Mouse (Mus musculus): ENCODE measurements around the gene Gm8356. TPM values are rescaled to one million over a fixed set of nuclear protein-coding genes. Genes with fewer than 3 reads are reported as not detected.

Gene Gm8356
- polyA plus RNA-seq (2012; ENCODE audit: low replicate concordance): not detected in 2 replicates

DNA sequence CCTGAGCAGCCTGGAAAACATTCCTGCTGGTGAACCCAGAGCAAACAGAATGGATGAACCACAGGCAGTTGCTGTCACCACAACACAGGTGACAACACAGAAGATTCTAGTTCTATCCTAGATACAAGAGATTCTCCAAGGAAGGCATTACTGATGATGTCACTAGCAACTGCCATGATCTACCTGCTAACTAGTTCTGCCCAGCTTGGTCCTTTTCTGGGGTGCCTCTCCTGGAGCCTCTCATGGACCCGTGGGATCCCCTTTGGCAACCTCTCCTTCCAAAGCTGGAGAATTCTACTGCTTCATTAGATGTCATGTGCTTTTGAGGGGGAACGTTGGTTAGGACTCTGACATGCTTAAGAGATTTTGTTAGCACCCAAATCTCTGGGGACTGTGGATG lies at the start of gene Gm8356:
Gene Gm8356, minus strand, starts transcription at position 101 of the 400 bp plus-strand sequence.

Other genes with a start within 250 kb of the Gm8356 start
- gene Gm21103, start 232.4 kb downstream of the Gm8356 start, polyA plus RNA-seq (2012; ENCODE audit: low replicate concordance): not detected in 2 replicates
- gene Gm3618, start 193.6 kb downstream of the Gm8356 start, polyA plus RNA-seq (2012; ENCODE audit: low replicate concordance): not detected in 2 replicates
- not detected in 2 replicates for gene Gm16440, start 147.0 kb downstream of the Gm8356 start, polyA plus RNA-seq (2012; ENCODE audit: low replicate concordance)
- not detected in 2 replicates for gene Gm3591, start 124.8 kb downstream of the Gm8356 start, polyA plus RNA-seq (2012; ENCODE audit: low replicate concordance)
- not detected in 2 replicates for gene Gm3594, start 92.7 kb downstream of the Gm8356 start, polyA plus RNA-seq (2012; ENCODE audit: low replicate concordance)
- not detected in 2 replicates for gene Gm3629, start 53.3 kb upstream of the Gm8356 start, polyA plus RNA-seq (2012; ENCODE audit: low replicate concordance)
- gene Gm3460, start 85.1 kb upstream of the Gm8356 start, polyA plus RNA-seq (2012; ENCODE audit: low replicate concordance): not detected in 2 replicates
- gene Gm10251, start 146.9 kb upstream of the Gm8356 start, polyA plus RNA-seq (2012; ENCODE audit: low replicate concordance): not detected in 2 replicates
- gene Gm8050, start 183.0 kb upstream of the Gm8356 start, polyA plus RNA-seq (2012; ENCODE audit: low replicate concordance): not detected in 2 replicates
- not detected in 2 replicates for gene Gm3636, start 205.0 kb upstream of the Gm8356 start, polyA plus RNA-seq (2012; ENCODE audit: low replicate concordance)
- not detected in 2 replicates for gene Gm8362, start 237.1 kb upstream of the Gm8356 start, polyA plus RNA-seq (2012; ENCODE audit: low replicate concordance)

All from leukemia stem cell, adult 10-12 weeks (primary cell).